Mouse (Mus musculus) brain, adult 2 months (tissue): ENCODE results near the gene Zbtb39.
"Not testable (repeated sequence)": the region's sequence is repeated elsewhere in the genome, so short reads cannot be mapped to it uniquely, and the experiment has no call there.

Experiments
- DNase-seq: peaks from one replicate; pipeline ENCODE4 v3.0.0; 2011; ENCODE audit warnings: low read depth, low spot score

Gene Zbtb39

DNA sequence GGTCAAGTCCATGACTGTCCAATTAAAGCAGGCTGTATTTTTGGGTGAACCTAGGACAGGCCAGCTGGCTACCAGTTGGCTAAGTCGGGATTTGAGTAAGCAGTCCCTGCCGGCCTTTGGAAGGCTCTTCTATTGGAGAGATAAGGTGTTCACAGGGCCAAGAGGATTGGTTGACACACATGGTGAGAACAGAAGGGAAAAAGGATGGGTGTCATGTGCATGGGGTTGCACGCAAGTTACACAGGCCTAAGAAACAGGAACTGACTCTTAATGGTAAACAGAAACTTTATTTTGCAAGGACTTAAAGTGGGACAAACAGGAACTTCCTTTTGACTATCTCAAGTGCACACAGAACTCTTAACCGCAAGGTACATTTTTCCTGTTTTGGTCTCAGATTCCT is 2.4 kb upstream of the Zbtb39 start:
- no peak for DNase-seq

DNA sequence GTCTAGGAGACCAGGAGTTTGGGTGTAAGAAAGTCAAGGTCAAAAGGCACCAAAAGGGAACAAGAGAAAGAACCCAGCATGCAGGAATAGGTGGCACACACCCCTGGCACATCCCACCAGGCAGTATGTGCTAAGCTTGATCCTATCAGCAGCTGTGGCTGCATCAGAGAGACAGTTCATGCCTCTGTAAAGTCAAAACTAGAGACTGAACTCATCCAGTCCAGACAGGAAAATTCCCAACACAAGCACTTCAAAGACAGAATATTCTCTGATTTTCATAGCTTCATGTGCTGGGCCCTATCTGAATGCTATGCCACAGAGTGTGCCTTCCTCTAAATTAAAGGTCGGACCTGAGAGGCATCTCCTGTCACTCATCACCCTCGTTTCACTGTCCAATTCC is 1.8 kb upstream of the Zbtb39 start:
- no peak for DNase-seq

DNA sequence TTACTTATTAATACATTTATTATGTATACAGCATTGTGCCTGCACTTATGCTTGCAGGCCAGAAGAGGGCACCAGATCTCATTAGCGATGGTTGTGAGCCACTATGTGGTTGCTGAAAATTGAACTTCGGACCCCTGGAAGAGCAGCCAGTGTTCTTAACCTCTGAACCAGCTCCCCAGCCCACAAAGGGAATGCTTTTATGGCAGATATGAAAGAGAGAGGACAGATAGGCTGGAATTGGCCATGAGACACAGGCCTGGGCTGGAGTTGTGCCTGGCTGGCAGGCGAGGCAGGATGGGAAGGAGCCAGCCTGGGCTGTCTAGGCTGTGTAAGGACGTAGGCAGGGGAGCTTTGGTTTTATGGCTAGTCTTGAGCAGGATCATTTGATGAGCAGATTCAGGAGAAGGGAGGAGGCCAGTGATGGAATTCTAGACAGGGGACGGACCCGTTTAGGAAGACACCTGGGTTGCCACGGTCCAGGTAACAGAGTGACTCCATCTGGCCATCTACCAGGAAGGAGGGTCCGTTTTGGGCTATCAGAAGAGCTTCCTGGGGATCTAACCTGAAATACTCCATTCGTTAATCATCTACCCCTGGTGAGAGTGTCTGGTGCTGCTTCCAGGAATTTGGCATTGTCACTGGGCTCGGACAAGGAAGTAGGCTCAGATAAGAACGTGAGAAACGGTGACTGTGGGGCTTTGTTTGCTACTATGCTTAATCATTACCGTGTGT is 1.0 kb upstream of the Zbtb39 start:
- DNase-seq, result peak; percentile 51

DNA sequence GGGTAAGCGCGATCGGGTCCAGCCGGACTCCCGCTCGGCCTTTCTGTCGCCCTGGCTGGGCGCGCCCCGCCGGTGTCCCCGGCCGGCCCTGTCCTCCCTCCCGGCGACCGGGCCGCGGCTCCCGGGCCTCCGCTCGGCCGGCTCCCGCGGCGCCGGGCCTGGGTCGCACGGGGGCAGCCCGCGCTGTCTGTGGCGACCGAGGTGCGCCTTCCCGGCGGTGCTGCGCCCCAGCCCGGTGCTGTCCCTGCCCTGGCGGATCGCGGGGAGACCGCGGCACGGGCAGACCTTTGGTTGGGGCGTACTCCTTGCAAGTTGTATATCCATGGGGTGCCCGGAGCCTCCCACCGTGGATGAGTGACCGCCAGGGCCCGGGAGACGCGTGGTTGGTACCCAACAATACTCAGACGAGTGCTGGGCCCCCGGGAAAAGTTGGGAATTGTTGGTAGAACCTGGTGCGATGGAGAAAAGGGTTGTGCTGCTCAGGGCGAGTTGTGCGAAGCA is 373 bp downstream of the Zbtb39 start:
- DNase-seq, result no peak

DNA sequence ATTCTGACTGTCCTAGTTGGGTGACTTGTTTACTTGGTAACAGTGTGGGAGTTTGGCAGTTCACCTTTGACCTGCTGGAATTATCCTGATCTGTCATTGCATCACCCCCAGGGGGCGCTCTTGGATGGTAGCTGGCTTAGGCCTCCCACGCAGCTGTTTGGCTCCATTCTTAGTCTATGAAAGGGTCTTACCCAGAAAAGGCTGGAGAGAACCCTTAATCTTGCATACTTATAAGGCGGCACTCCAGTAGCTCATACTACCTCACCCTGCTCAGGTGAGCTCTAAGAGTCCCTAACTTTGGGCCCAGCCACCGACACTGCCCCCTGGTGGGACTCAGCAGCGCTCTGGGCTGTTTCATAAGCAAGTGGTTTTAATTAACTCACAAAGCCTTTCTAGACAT is 5.3 kb downstream of the Zbtb39 start:
- peak; percentile 45 for DNase-seq

DNA sequence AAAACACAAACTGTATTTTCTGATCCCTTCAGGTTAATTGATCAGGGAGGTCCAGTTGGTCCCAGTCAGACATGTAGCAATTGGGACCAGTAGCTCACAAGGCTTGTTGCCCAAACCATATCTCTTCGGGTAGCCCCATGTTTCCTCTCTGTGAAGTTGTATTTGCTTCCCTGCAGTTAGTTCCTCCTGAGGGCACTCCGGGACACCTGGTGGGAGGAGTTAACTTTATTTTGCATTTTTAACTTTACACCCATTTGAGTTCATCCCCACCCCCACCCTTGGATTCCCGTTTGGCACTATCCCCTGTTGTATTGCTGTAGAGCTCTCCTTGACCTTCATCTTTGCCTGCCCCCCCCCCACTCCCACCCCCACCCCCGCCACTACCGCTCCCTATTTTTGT is 6.5 kb downstream of the Zbtb39 start:
- DNase-seq, result no peak

DNA sequence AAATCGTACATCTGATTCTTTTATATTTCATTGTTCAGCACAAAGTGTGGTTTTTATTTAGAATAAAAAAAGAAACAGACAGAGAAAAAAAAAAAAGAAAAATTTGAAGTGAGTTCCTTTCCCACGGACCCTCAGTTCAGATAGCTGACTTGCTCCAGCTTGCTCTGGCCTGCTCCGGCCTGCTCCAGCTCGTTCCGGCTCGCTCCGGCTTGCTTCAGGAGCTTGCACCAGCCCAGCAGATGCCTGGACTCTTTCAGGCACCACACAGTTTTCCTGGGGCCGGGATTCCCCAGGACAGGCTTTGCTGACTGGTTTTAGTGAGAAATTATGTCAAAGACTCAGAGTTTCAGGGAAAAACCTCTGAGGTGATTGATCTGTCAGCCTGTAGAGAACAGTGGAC is 7.9 kb downstream of the Zbtb39 start:
- DNase-seq, result no peak

DNA sequence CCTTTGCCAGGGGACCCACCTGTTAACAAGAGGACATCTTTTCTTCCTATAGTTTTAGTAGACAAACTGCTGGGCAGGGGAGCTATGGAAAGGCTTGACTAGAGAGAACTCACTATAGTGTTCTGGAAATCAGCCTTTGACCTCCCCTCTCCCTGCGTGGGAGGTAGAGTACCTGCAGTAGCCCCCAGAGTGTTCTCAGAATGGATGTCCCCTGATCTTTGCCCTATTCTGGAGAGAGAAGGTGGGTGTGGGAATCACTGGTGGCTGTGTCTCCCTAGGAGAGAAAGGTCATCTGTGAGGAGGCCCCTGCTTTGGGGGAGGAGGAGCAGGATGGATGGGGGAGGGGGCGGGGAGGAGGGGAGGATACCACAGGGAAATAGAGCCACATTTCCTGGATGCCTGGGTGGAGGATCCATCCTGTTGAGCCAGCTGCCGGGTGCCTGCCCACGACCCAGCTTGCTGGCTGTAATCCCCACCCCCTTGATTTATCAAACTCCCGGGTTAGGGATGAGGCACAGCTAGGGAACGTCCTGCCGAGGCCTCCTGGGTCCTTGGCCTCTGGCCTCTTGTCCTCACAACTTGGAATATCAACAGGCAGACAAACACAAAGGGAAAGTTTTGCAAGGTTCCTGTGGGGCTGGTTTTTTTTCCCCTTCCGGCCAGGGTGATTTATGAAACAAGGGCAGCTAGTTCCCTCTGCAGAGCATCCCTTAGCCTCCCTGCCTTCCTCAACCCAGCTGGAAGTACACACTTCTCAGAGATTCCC is 9.7 kb downstream of the Zbtb39 start:
- no peak for DNase-seq

DNA sequence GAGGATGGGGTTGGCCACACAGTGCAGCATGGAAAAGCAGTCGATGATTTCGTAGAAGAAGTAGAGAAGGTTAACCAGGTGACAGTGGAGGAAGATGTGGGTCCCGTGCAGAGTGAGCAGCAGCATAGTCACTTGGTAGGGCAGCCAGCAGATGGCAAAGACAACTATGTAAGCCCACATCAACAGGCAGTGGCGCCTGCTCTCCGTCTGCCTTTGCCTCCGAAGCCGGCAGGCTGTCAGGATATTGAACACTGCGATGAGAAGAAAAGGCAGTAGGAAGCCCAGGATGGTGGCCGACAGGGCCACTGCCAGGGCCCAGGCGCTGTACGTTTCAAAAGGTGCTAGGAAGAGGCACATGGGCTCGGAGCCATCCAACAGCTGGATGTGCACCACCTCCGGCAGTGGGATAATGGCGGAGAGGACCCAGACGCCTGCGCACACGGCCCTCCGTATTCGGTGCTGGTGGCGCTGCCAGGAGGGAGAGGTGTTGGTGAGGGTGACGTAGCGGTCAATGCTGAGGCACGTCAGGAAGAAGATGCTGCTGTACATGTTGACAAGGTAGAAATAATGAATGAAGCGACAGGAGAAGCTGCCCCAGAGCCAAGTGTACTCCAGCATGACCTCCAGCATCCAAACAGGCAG is 10.9 kb downstream of the Zbtb39 start:
- DNase-seq, result peak; percentile 45

DNA sequence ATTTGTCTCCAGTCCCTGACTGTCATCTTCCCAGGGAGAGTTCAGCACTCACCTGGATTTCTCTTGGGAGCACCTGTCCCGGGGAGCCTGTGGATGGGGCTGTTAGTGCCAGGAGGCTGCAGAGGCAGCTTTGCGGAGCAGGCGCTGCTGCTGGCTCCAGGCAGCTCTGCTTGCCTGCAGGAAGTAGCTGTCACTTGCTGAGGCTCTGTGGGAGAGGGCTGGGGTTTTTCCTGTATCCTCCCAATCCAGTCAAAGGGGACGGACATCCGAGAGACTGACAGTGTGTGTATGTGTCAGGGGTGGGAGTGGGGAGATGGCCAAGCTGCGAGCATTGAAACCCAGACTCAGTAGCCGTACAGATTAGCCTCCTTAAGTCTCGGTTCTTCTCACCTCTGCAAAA is 12.2 kb downstream of the Zbtb39 start, which contains the start of gene Gpr182:
Gpr182 (minus strand) TSS at position 185 of the 400 bp plus-strand sequence.
- DNase-seq, result no peak

DNA sequence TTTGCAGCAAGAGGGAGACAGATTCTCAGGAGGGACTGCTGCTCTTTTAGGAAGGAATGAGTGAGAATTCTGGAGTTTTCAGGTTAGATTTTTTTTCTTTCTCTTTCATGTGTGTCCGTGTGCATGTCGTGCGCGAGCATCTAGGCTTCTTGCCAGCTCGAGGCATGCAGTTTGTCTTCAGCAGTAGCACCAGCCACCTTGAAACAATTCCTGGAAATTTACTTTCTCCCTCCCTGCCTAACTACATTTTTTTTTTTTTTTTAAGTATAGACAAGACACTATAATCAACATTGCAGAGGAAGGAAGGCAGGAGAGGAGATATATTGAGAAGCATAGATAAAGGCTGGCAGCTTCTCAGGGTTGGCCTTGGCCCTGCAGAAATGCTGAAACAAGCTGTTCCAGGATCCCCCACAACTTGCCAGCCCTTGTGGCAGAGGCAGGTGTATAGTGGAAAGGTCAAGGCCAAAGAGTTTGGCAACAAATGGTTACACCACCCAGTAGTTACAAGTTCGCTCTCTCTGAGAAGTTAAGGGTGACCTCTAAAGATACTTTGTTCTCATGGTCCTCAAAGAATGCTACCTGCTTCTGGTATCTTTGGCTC is 15.3 kb downstream of the Zbtb39 start:
- DNase-seq, result no peak

DNA sequence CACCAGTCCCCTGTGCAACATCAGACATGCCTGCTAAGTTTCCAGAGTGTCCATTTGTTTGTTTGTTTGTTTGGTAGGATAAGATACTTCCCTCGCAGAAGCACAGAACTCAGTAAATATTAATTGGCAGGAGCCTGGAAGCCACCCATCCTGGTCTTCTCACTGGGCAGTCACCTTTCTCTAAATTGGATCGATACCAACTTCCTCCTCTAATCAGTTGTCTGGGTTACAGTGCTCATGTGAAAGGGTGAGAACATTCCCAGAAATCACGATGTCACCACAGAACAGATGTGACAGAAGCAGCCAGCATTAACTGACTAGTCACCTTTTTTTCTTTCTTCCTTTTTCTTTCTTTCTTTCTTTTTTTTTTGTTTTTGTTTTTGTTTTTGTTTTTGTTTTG is 15.9 kb downstream of the Zbtb39 start:
- DNase-seq, result no peak

DNA sequence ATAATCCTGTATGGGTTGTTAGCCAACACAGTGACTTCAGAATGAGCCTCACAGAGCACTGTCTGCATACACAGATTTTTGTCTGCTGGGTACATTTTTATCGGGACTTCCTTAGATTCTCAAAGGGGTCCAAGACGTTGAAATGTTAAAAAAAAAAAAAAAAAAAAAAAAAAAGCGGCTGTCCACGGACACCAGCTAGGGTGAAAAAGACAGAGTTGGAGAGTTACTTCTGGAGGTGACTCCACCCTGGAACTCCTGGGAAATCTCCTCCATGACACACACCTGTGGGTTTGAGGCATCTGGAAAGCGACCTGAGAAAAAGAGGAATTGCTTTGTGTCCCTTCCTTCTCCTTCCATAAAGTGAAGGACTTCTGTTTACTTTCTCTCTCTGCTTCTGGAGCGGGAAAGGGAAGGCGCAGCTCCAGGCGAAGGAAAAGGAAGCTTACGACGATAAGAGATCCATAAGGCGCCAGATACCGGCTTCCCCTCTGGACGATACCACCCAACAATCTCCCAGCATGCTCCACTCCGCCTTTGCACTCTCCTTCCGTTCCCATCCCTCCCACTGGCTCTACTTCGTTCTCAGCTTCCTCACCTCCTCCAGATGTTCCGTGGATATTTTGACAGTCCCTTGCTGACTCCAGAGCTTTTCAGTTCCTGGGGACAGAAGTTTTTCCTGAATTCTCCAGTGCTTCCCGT is 16.6 kb downstream of the Zbtb39 start:
- DNase-seq, result peak; percentile 43

DNA sequence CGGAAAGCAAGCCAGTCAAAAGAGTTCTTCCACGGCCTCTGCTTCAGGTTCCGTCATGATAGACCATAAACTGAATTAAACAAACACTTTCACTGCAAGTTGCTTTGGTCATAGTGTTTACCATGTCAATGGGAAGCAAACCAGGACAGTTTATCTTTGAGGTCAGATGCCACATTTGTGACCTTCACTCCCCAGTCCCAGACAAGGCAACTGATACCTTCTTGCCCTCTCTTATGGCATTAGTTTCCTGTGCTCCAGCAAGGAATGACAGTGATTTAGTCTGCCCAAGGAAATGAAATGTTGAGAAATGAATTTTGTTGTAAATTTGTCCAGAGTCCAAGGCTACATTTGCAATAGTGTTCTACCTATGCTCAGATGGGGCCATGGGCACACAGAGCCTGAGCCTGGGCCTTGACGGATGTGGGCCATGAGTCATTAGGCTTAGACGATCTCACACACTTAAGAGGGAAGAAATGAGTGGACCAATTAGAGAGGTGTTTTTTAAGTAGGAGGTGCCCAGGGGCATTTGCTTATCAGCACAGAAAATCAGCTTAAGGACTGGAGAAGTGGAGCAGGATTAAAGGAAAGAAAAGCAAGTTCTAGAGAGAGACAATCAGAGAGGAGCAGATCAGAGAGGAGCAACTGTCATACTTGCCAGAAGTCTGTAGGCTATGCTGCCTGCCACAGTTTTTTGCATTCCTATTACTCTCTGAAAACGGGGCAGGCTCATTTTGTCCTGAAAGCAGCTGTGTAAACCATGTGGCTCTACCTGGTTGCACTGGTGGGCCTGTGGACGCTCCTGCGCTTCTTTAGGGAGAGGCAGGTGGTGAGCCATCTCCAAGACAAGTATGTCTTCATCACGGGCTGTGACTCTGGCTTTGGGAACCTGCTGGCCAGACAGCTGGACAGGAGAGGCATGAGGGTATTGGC is 20.1 kb downstream of the Zbtb39 start, which contains the start of the genes Rdh1 and Rdh16f1:
Rdh1 (plus strand) TSS at position 541 of the 930 bp plus-strand sequence.
Rdh16f1 (plus strand) TSS at position 607 of the 930 bp plus-strand sequence.
- DNase-seq, result no peak

DNA sequence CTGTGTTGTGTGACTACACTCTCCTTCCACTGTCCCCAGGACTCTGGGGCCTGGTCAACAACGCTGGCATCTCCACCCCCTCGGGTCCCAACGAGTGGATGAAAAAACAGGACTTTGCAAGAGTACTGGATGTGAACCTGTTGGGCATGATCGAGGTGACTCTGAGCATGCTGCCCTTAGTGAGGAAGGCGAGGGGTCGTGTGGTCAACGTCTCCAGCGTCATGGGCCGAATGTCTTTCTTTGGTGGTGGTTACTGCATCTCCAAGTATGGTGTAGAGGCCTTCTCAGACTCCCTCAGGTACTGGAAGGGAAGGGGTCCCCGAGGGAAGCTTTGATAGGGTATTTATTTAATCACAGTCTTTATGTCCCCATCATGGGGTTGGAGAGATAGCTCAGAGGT is 23.6 kb downstream of the Zbtb39 start:
- not testable (repeated sequence) for DNase-seq

DNA sequence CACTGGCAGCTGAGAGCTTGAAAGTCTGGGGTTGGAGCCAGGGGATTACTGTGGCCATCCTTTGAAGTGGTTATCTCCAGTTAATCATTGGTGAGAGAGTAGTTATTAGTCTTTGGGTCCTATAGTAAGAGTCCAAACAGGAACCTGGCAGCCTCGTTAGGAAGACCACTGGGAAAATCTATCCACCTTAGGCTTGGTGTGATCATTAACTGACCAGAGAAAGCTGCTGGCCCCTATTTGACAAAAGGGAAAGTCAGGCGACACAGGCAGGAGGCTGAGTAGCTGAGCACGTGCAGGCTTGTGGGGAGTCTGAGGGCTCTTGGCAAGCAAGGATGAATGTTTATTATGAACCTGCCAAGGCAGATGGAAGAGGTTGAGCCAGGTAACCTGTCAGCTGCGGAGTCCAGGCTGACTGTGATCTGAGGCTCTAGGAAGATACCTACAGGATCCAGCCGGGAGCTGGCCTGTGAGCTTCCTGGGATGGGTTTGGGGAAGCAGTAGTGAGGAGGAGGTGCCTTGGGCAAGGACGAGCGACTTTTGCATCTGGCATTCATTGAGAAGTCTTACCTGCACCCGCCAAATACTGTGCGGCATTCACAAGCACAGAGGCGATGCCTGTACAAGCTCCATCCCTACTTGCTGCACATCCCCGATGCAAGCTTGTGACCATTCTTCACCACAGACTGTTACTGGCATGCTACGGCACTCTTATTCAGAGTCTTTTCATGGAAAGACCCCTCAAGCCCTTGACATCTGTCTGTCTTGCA is 24.8 kb downstream of the Zbtb39 start:
- DNase-seq, result peak; percentile 67

DNA sequence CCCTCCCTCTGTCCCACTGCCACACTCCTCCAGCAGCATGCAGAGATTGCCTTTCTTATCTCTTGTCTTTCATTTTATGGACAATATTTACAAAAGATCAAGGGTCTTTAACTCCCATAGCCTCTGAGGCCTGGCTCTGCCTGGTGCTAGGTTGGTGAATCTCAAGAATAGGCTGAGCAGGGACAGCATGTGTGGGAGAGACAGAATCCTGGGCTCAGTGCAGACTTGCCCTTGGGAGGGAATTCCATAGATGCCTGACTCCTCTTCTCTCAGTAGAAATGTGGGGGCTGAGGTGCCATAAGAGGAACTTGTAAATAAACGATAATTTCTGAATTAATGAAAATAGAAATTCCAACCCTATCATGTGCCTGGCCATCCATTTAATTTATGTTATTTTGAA is 27.2 kb downstream of the Zbtb39 start:
- DNase-seq, result no peak

DNA sequence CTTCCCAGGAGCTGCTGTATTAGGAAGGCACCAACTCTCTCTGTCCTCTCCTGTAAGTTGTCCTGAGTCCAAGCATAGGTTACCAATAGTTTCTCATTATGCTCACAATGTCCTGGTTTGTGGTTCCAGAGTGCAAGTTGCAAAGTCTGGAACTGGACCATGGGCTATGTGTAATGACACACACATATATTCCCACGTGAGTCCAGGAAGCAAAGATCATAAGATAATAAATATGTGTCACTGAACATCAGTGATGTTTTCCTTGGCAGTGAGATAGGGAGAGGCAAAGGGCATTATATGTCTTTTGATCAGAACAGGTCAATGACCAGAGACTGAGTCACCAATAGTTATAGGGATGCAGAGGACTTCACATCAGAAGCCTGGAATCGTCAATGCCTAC is 36.7 kb downstream of the Zbtb39 start, which contains the start of gene Rdh9:
Rdh9 (plus strand) TSS at position 376 of the 400 bp plus-strand sequence.
- no peak for DNase-seq

DNA sequence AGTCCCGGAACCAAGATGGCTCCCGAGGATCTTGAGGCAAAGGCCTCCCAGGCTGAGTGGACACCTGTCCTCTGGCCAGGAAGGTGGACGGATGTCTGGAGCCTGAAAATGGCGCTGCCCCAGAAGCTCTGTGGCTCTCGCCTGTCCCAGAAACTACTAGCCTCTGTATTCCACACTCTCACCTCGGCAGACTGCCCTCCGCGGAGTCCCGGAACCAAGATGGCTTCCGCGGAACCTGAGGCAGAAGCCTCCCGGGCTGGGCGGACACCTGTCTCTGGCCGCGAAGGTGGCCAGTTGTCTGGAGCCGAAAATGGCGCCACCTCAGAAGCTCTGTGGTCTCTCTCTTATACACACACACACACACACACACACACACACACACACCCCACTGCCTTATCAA is 43.0 kb downstream of the Zbtb39 start:
- not testable (repeated sequence) for DNase-seq
